Mouse (Mus musculus) C2C12 (cell line): ENCODE data around the gene 1700057G04Rik.
A peak's percentile ranks its signal among the peaks of the same experiment; 100 is the strongest.

Experiments used
- CEBPB ChIP-seq: IDR thresholded peaks from one replicate; pipeline ENCODE4 v1.6.1; 2011; ENCODE audit warnings: low read depth, mild to moderate bottlenecking, control low read depth, moderate library complexity
- CTCF ChIP-seq: IDR thresholded peaks from one replicate; pipeline ENCODE4 v1.5.1; 2011; ENCODE audit not compliant: control insufficient read depth, insufficient read depth, insufficient read length
- FOSL1 ChIP-seq: IDR thresholded peaks from one replicate; pipeline ENCODE4 v1.8.0; 2011; ENCODE audit warnings: mild to moderate bottlenecking, low read length; ENCODE audit not compliant: poor library complexity, insufficient read depth, severe bottlenecking
- MAX ChIP-seq: IDR thresholded peaks from one replicate; pipeline ENCODE4 v1.6.1; 2011; ENCODE audit warnings: mild to moderate bottlenecking, control low read depth
- MYOD1 ChIP-seq: IDR thresholded peaks from one replicate; pipeline ENCODE4 v1.6.1; 2011; ENCODE audit warnings: low read depth; ENCODE audit not compliant: control insufficient read depth, insufficient read length
- MYOG ChIP-seq: IDR thresholded peaks from one replicate; pipeline ENCODE4 v1.6.1; 2011; ENCODE audit not compliant: control insufficient read depth, insufficient read length; ENCODE audit errors: extremely low read depth
- USF1 ChIP-seq: IDR thresholded peaks from one replicate; pipeline ENCODE4 v1.6.1; 2011; ENCODE audit warnings: low read depth, mild to moderate bottlenecking, control low read depth, moderate library complexity

DNA sequence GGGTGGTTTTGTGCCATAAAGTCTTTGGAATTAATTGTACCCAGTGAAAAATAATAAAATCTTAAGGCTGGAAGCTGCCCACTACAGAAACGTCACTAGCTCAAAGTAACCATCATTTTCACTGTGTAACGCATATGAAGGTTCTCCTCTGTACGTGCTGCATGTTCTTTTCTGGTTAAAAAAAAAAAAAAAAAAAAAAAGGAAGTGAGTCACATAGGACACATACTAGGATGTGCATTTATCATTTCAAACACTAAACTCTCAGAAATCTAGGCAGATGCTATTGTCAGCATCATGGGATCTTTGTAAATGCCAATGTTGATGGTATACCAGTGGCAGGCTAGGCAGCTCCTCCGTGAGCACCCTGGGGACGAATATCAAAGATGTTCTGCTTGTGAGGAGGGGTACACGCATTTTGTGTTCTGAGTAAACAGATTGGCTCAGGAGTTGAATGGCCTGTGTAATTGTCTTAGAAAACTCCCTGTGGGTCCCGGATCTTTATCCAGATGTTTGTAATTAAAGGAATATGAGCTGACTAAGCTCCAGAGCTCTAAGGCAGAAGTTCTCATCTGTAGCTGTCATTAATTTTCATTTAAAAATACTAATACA is 26.5 kb upstream of the 1700057G04Rik start:
- TF ChIP-seq CTCF: no peak
- no peak for TF ChIP-seq CEBPB
- no peak for TF ChIP-seq MYOD1
- no peak for TF ChIP-seq USF1
- TF ChIP-seq MAX: no peak
- TF ChIP-seq MYOG: no peak
- TF ChIP-seq FOSL1: peak; percentile 27
